Mouse (Mus musculus) MEL (cell line): Measurements from ENCODE around the gene Tesmin. TPM values are rescaled to one million over a fixed set of nuclear protein-coding genes. Genes with fewer than 3 reads are reported as not detected.

Experiments used
- DNase-seq: peaks from one replicate; pipeline ENCODE4 v3.0.0; 2011; ENCODE audit warnings: low read depth, low spot score
- H3K27ac ChIP-seq: 2 replicates; pipeline ENCODE4 v1.5.1; 2012; ENCODE audit warnings: low read depth, mild to moderate bottlenecking, control low read depth, low read length, moderate library complexity; ENCODE audit not compliant: control insufficient read depth
- H3K27me3 ChIP-seq, 2 experiments: fragments of 150-350 bp in 1 of 2; sonication (generic) in 1 of 2; 2 replicates each; pipeline ENCODE4 v1.6.1; 2012; ENCODE audit warnings: low read length in 2 of 2, mild to moderate bottlenecking in 2 of 2, improper control_type of control experiment in 1 of 2, moderate library complexity in 1 of 2; ENCODE audit not compliant: insufficient read depth in 2 of 2, control insufficient read depth in 1 of 2
- H3K36me3 ChIP-seq, 2 experiments: 2 replicates each; pipeline ENCODE4 v1.6.1; 2012 to 2014; ENCODE audit warnings: low read length in 2 of 2, improper control_type of control experiment in 1 of 2, inconsistent platforms in 1 of 2, mild to moderate bottlenecking in 1 of 2; ENCODE audit not compliant: insufficient read depth in 2 of 2, control insufficient read depth in 1 of 2
- H3K4me1 ChIP-seq, 2 experiments: fragments of 150-350 bp in 1 of 2; sonication (generic) in 1 of 2; 2 replicates each; pipeline ENCODE4 v1.6.1; 2012; ENCODE audit warnings: low read length in 2 of 2, improper control_type of control experiment in 1 of 2, mild to moderate bottlenecking in 1 of 2; ENCODE audit not compliant: insufficient read depth in 2 of 2, control insufficient read depth in 1 of 2
- H3K4me3 ChIP-seq, 2 experiments: fragments of 150-350 bp in 1 of 2; sonication (generic) in 1 of 2; 2 replicates each; pipeline ENCODE4 v1.5.1; 2012; ENCODE audit warnings: low read depth in 2 of 2, low read length in 2 of 2, mild to moderate bottlenecking in 2 of 2, moderate library complexity in 2 of 2, control low read depth in 1 of 2, improper control_type of control experiment in 1 of 2; ENCODE audit not compliant: control insufficient read depth in 1 of 2, insufficient read depth in 1 of 2
- H3K79me2 ChIP-seq: 2 replicates; pipeline ENCODE4 v1.6.1; 2012; ENCODE audit warnings: mild to moderate bottlenecking, low read length, moderate library complexity; ENCODE audit not compliant: control insufficient read depth, poor library complexity, insufficient read depth
- H3K9ac ChIP-seq: 2 replicates; pipeline ENCODE4 v1.6.1; 2012; ENCODE audit warnings: low read depth, mild to moderate bottlenecking, control low read depth, low read length, moderate library complexity; ENCODE audit not compliant: control insufficient read depth, poor library complexity, severe bottlenecking
- H3K9me3 ChIP-seq: fragments of 150-350 bp; sonication (generic); replicated peaks from 2 replicates; pipeline ENCODE4 v1.6.1; 2012; ENCODE audit warnings: mild to moderate bottlenecking, low read length, improper control_type of control experiment, moderate library complexity; ENCODE audit not compliant: insufficient read depth
- CHD1 ChIP-seq: IDR thresholded peaks from 2 replicates; pipeline ENCODE4 v1.6.1; 2012; ENCODE audit warnings: low read depth, mild to moderate bottlenecking, inconsistent platforms, low read length, improper control_type of control experiment
- CTCF ChIP-seq, 3 experiments: IDR thresholded peaks in 2 of 3; conservative IDR thresholded peaks in 1 of 3; 2 replicates each; pipeline ENCODE4 v1.5.1; 2011 to 2012; ENCODE audit warnings: low read length in 3 of 3, low read depth in 2 of 3, mild to moderate bottlenecking in 2 of 3, improper control_type of control experiment in 1 of 3, inconsistent platforms in 1 of 3, mixed read lengths in 1 of 3, moderate library complexity in 1 of 3; ENCODE audit not compliant: control insufficient read depth in 1 of 3, insufficient read depth in 1 of 3, poor library complexity in 1 of 3, severe bottlenecking in 1 of 3
- E2F4 ChIP-seq: IDR thresholded peaks from 2 replicates; pipeline ENCODE4 v1.6.1; 2011; ENCODE audit warnings: low read depth, low read length, improper control_type of control experiment, borderline replicate concordance
- ELF1 ChIP-seq: IDR thresholded peaks from 2 replicates; pipeline ENCODE4 v1.6.1; 2014; ENCODE audit warnings: low read depth, mild to moderate bottlenecking, inconsistent platforms, low read length, improper control_type of control experiment, moderate library complexity
- EP300 ChIP-seq, 2 experiments: IDR thresholded peaks; 2 replicates each; pipeline ENCODE4 v1.6.1; 2011; ENCODE audit warnings: improper control_type of control experiment in 2 of 2, low read length in 2 of 2, low read depth in 1 of 2, mild to moderate bottlenecking in 1 of 2
- ETS1 ChIP-seq: IDR thresholded peaks from 2 replicates; pipeline ENCODE4 v1.6.1; 2012; ENCODE audit warnings: low read depth, mild to moderate bottlenecking, inconsistent platforms, low read length, improper control_type of control experiment, moderate library complexity
- GABPA ChIP-seq: IDR thresholded peaks from 2 replicates; pipeline ENCODE4 v1.6.1; 2012; ENCODE audit warnings: low read depth, mild to moderate bottlenecking, inconsistent platforms, low read length, improper control_type of control experiment, moderate library complexity
- HCFC1 ChIP-seq: IDR thresholded peaks from 2 replicates; pipeline ENCODE4 v1.6.1; 2012; ENCODE audit warnings: low read depth, mild to moderate bottlenecking, inconsistent platforms, low read length, improper control_type of control experiment, moderate library complexity
- JUND ChIP-seq: IDR thresholded peaks from 2 replicates; pipeline ENCODE4 v1.6.1; 2011; ENCODE audit warnings: low read depth, mild to moderate bottlenecking, improper control_type of control experiment, low read length
- MAX ChIP-seq: IDR thresholded peaks from 2 replicates; pipeline ENCODE4 v1.6.1; 2011; ENCODE audit warnings: low read length, improper control_type of control experiment
- MAZ ChIP-seq: IDR thresholded peaks from 2 replicates; pipeline ENCODE4 v1.6.1; 2012; ENCODE audit warnings: low read depth, mild to moderate bottlenecking, inconsistent platforms, low read length, improper control_type of control experiment
- MYB ChIP-seq: IDR thresholded peaks from 2 replicates; pipeline ENCODE4 v1.6.1; 2011; ENCODE audit warnings: mild to moderate bottlenecking, low read depth, low read length, improper control_type of control experiment
- MYC ChIP-seq: IDR thresholded peaks from 2 replicates; pipeline ENCODE4 v1.6.1; 2011; ENCODE audit warnings: low read depth, mild to moderate bottlenecking, low read length, improper control_type of control experiment, moderate library complexity
- NRF1 ChIP-seq: IDR thresholded peaks from 2 replicates; pipeline ENCODE4 v1.6.1; 2014; ENCODE audit warnings: low read depth, mild to moderate bottlenecking, inconsistent platforms, low read length, improper control_type of control experiment, moderate library complexity; ENCODE audit not compliant: poor library complexity, insufficient read depth, severe bottlenecking
- POLR2A ChIP-seq, 2 experiments: IDR thresholded peaks; 2 replicates each; pipeline ENCODE4 v1.6.1; 2011 to 2012; ENCODE audit warnings: low read length in 2 of 2, mild to moderate bottlenecking in 2 of 2, control low read depth in 1 of 2, improper control_type of control experiment in 1 of 2, low read depth in 1 of 2, moderate library complexity in 1 of 2; ENCODE audit not compliant: control insufficient read depth in 1 of 2, insufficient read depth in 1 of 2, poor library complexity in 1 of 2
- RAD21 ChIP-seq: IDR thresholded peaks from 2 replicates; pipeline ENCODE4 v1.6.1; 2011; ENCODE audit warnings: mild to moderate bottlenecking, low read depth, low read length, improper control_type of control experiment
- SIN3A ChIP-seq: IDR thresholded peaks from 2 replicates; pipeline ENCODE4 v1.6.1; 2012; ENCODE audit warnings: low read length, improper control_type of control experiment, inconsistent platforms
- SMC3 ChIP-seq: IDR thresholded peaks from 2 replicates; pipeline ENCODE4 v1.6.1; 2011; ENCODE audit warnings: low read depth, low read length, improper control_type of control experiment
- TAL1 ChIP-seq: IDR thresholded peaks from 2 replicates; pipeline ENCODE4 v1.6.1; 2012; ENCODE audit warnings: mild to moderate bottlenecking, inconsistent platforms, low read length, moderate library complexity, mixed read lengths
- USF2 ChIP-seq, 2 experiments: IDR thresholded peaks; 2 replicates each; pipeline ENCODE4 v1.6.1; 2011 to 2012; ENCODE audit warnings: improper control_type of control experiment in 2 of 2, low read length in 2 of 2, borderline replicate concordance in 1 of 2, inconsistent platforms in 1 of 2, low read depth in 1 of 2, mild to moderate bottlenecking in 1 of 2; ENCODE audit not compliant: insufficient read depth in 1 of 2
- ZC3H11A ChIP-seq: IDR thresholded peaks from 2 replicates; pipeline ENCODE4 v1.6.1; 2012; ENCODE audit warnings: low read depth, mild to moderate bottlenecking, inconsistent platforms, low read length, improper control_type of control experiment
- ZKSCAN1 ChIP-seq: IDR thresholded peaks from 2 replicates; pipeline ENCODE4 v1.6.1; 2012; ENCODE audit warnings: low read depth, mild to moderate bottlenecking, inconsistent platforms, low read length, improper control_type of control experiment, moderate library complexity
- polyA plus RNA-seq, 2 experiments: library from polyadenylated mRNA; stranded (reverse) in 1 of 2; unstranded in 1 of 2; fragments of >175 nt in 1 of 2; fragments of >200 nt in 1 of 2; gene quantifications; 2 replicates each; pipeline versions ENCODE4 v1.2.1 to v1.2.4; 2012; ENCODE audit warnings: low replicate concordance in 2 of 2, low read depth in 1 of 2; ENCODE audit not compliant: insufficient read length in 2 of 2, insufficient read depth in 1 of 2, missing spikeins in 1 of 2
- total RNA-seq: library from RNA; depleted of rRNA; stranded (reverse); fragments of 300-350 nt; gene quantifications from 2 replicates; pipeline ENCODE4 v1.2.3, GENCODE M21; 2012

Tesmin gene
- total and polyA plus RNA-seq, 3 experiments: 2.1 to 2.2 TPM; not detected in 1

DNA sequence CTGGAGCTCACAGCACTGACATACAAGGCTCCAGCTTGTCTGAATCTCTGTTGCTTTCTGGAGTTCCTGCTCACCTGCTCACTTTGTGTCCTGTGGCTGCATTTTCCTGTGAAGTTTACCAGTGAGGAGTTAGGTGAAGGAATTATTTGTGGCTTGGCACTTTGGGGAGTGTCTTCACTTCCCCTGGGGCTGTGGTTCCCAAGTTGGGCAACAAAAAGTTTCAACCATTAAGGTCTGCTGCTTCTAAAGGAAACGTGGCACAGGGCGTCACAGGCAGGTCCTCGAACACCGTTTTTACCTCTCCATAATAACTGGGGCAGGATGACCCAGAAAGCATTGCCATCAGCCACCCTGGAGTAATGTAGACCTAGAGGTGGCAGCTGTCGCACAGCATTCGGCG is 12.8 kb downstream of the Tesmin start:
- Histone ChIP-seq H3K4me3 (no peak overlapping the region), H3K9me3 (no peaks in the 10 kb centered on the region), H3K9ac (no peak overlapping the region), H3K79me2 (no peaks in the 10 kb centered on the region), H3K36me3 (no peaks in the 10 kb centered on the region), H3K4me1 (no peaks in the 10 kb centered on the region), H3K27me3 (no peaks in the 10 kb centered on the region), H3K27ac (no peak overlapping the region)
- DNase-seq: no peak
- TF ChIP-seq ELF1: no peak
- TF ChIP-seq EP300 (IDR thresholded peaks at IDR 0.05; ENCODE audit: low read depth in 1 of 2, low read length in 2 of 2): no peak
- no peak for TF ChIP-seq CTCF (IDR thresholded peaks at IDR 0.05 in 2 of 3, conservative IDR thresholded peaks at IDR 0.05 in 1 of 3; ENCODE audit: control insufficient read depth in 1 of 3, insufficient read depth in 1 of 3, low read depth in 2 of 3, low read length in 3 of 3, poor library complexity in 1 of 3, severe bottlenecking in 1 of 3)
- TF ChIP-seq TAL1: no peak
- TF ChIP-seq NRF1: no peak
- TF ChIP-seq SIN3A: no peak
- TF ChIP-seq HCFC1: no peak
- no peak for TF ChIP-seq MYB
- TF ChIP-seq MAX: no peak
- TF ChIP-seq MAZ: no peak
- TF ChIP-seq E2F4: no peak
- no peak for TF ChIP-seq JUND
- TF ChIP-seq RAD21: no peak
- TF ChIP-seq ZC3H11A: no peak
- TF ChIP-seq GABPA: no peak
- no peak for TF ChIP-seq CHD1
- no peak for TF ChIP-seq ZKSCAN1

DNA sequence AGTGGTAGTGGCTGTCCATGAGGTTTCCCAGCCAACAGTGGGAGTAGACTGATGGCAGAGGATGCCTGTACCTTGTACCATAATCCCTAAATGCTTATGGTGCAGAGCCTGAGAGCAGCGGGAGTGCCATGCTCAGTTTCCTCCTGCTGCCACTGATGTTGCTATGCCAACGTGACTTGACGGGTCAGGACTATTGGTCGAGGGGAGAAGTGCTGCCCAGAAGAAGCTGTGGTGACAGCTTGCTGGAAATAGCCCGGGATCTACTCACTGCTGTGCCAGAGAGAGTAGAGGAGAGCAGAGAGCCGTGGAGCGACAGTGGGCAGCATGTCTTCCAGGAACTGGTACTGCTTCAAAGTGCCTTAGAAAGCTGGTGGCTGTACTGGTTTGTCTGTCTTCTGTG is 13.3 kb downstream of the Tesmin start:
- no peaks in the 10 kb centered on the region for H3K79me2 ChIP-seq
- DNase-seq: no peak
- H3K9me3 ChIP-seq: no peaks in the 10 kb centered on the region
- no peaks in the 10 kb centered on the region for H3K36me3 ChIP-seq
- H3K4me3 ChIP-seq: no peak overlapping the region
- H3K27me3 ChIP-seq: no peaks in the 10 kb centered on the region
- H3K9ac ChIP-seq: no peak overlapping the region
- no peaks in the 10 kb centered on the region for H3K4me1 ChIP-seq
- TF ChIP-seq USF2 (IDR thresholded peaks at IDR 0.05; ENCODE audit: borderline replicate concordance in 1 of 2, insufficient read depth in 1 of 2, low read depth in 1 of 2, low read length in 2 of 2) (no peak), CHD1 (no peak), ZKSCAN1 (no peak), ETS1 (no peak), POLR2A (IDR thresholded peaks at IDR 0.05; ENCODE audit: control insufficient read depth in 1 of 2, insufficient read depth in 1 of 2, low read depth in 1 of 2, low read length in 2 of 2, poor library complexity in 1 of 2) (no peak), MYC (no peak), E2F4 (no peak), NRF1 (no peak), SMC3 (no peak)
- no peak overlapping the region for H3K27ac ChIP-seq
